Mouse (Mus musculus) E14TG2a.4 (cell line): ENCODE measurements at regions not wholly inside any gene's neighbourhood (a gene's known extent, or its start where the extent isn't known, plus 50 kb on each side); places are given as distances from the start of the nearest gene placed in this dataset.

Experiments
- CTCF ChIP-seq: conservative IDR thresholded peaks from 2 replicates; pipeline ENCODE4 v1.5.1; 2014; ENCODE audit warnings: low read length
- NANOG ChIP-seq: IDR thresholded peaks from 2 replicates; pipeline ENCODE4 v1.6.1; 2014; ENCODE audit warnings: borderline replicate concordance, low read length, mixed read lengths
- POU5F1 ChIP-seq: IDR thresholded peaks from 2 replicates; pipeline ENCODE4 v1.6.1; 2014; ENCODE audit warnings: low read length, borderline replicate concordance

DNA sequence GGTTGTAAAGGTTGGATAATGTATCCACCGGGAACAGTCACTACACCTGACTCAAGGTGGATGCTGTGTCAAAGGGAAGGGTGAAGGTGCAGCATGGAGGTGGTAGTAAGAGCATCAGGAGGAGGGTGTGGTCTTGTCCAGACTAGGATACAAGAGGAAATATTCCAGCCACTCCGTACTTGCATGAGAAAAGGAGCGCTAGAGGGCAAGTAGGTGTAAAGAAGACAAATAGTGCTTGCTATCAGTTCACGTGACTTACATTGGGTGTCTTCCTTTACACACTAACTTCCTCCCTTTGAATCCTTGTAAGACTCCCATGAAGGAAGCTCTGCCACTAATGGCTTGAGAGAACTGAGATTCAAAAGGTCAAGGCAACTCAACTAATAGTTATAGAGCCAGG is 161.8 kb upstream of the Il12b start:
- TF ChIP-seq CTCF (no peak), POU5F1 (peak; percentile 38; the same call in 1 of the 2 replicates), NANOG (peak; percentile 31; the same call in 1 of the 2 replicates)
